Mouse (Mus musculus): Measurements from ENCODE around the gene Ski. TPM values are rescaled to one million over a fixed set of nuclear protein-coding genes. Genes with fewer than 3 reads are reported as not detected.

Gene Ski
- polyA plus RNA-seq, 1 experiment from 2014 or later: 26.8 TPM

- ATAC-seq (ENCODE audit: insufficient number of reproducible peaks, low FRiP score, low TSS enrichment, low read depth): no peak
- Histone ChIP-seq H3K4me3 (peak overlapping the region; percentile 51), H3K4me1 (peaks cover 65% of the 10 kb centered on the region), H3K9ac (peak overlapping the region; percentile 65), H3K36me3 (peaks cover 33% of the 10 kb centered on the region), H3K9me3 (no peaks in the 10 kb centered on the region), H3K4me2 (peak overlapping the region; percentile 85), H3K27ac (peak overlapping the region; percentile 95), H3K27me3 (no peaks in the 10 kb centered on the region)
- WGBS: 37% methylated on average over 12 of the region's 12 CpGs
Observed at GRCm38 (mm10) chr4:155151221-155151788, 71.1 kb downstream of the Ski start.

- peaks cover 72% of the 10 kb centered on the region for H3K4me1 ChIP-seq
- peak overlapping the region; percentile 51 for H3K4me3 ChIP-seq
- no peaks in the 10 kb centered on the region for H3K9me3 ChIP-seq
- peaks cover 24% of the 10 kb centered on the region for H3K36me3 ChIP-seq
- peak overlapping the region; percentile 65 for H3K9ac ChIP-seq
- H3K27me3 ChIP-seq: no peaks in the 10 kb centered on the region
- ATAC-seq (ENCODE audit: insufficient number of reproducible peaks, low FRiP score, low TSS enrichment, low read depth): peak; percentile 83
- WGBS: 4% methylated on average over 70 of the region's 73 CpGs
- peak overlapping the region; percentile 95 for H3K27ac ChIP-seq
- H3K4me2 ChIP-seq: peak overlapping the region; percentile 85
Observed at GRCm38 (mm10) chr4:155150276-155151113, 71.9 kb downstream of the Ski start.

- peak overlapping the region; percentile 51 for H3K4me3 ChIP-seq
- no peak overlapping the region for H3K9ac ChIP-seq
- peak overlapping the region; percentile 95 for H3K27ac ChIP-seq
- H3K9me3 ChIP-seq: no peaks in the 10 kb centered on the region
- 40% methylated on average over 6 of the region's 6 CpGs for WGBS
- no peaks in the 10 kb centered on the region for H3K27me3 ChIP-seq
- H3K4me2 ChIP-seq: peak overlapping the region; percentile 85
- peaks cover 19% of the 10 kb centered on the region for H3K36me3 ChIP-seq
- peaks cover 73% of the 10 kb centered on the region for H3K4me1 ChIP-seq
- no peak for ATAC-seq (ENCODE audit: insufficient number of reproducible peaks, low FRiP score, low TSS enrichment, low read depth)
Observed at GRCm38 (mm10) chr4:155149941-155150275, 72.5 kb downstream of the Ski start.

GRCm38 (mm10) chr4:155148910-155149698 lies 73.3 kb downstream of the Ski start:
- Histone ChIP-seq H3K9me3 (no peaks in the 10 kb centered on the region), H3K4me1 (peaks cover 80% of the 10 kb centered on the region), H3K36me3 (peaks cover 17% of the 10 kb centered on the region), H3K4me2 (no peak overlapping the region), H3K4me3 (no peak overlapping the region), H3K9ac (no peak overlapping the region), H3K27ac (peak overlapping the region; percentile 95), H3K27me3 (no peaks in the 10 kb centered on the region)
- WGBS: 49% methylated on average over 8 of the region's 8 CpGs
- no peak for ATAC-seq (ENCODE audit: insufficient number of reproducible peaks, low FRiP score, low TSS enrichment, low read depth)

GRCm38 (mm10) chr4:155148453-155148852 lies 73.9 kb downstream of the Ski start:
- peaks cover 86% of the 10 kb centered on the region for H3K4me1 ChIP-seq
- H3K36me3 ChIP-seq: peaks cover 12% of the 10 kb centered on the region
- peak overlapping the region; percentile 95; the same call in 1 of the 2 replicates for H3K27ac ChIP-seq
- no peaks in the 10 kb centered on the region for H3K27me3 ChIP-seq
- H3K9ac ChIP-seq: no peak overlapping the region
- 83% methylated on average over 4 of the region's 4 CpGs for WGBS
- no peaks in the 10 kb centered on the region for H3K9me3 ChIP-seq
- ATAC-seq (ENCODE audit: insufficient number of reproducible peaks, low FRiP score, low TSS enrichment, low read depth): no peak
- no peak overlapping the region for H3K4me3 ChIP-seq
- no peak overlapping the region for H3K4me2 ChIP-seq

- Histone ChIP-seq H3K36me3 (no peaks in the 10 kb centered on the region), H3K4me2 (no peak overlapping the region), H3K27me3 (no peaks in the 10 kb centered on the region), H3K9me3 (no peaks in the 10 kb centered on the region), H3K4me3 (no peak overlapping the region), H3K27ac (peak overlapping the region; percentile 97), H3K9ac (no peak overlapping the region), H3K4me1 (peaks cover 88% of the 10 kb centered on the region)
- ATAC-seq (ENCODE audit: insufficient number of reproducible peaks, low FRiP score, low TSS enrichment, low read depth): no peak
- WGBS: 56% methylated on average over 14 of the region's 14 CpGs
Observed at GRCm38 (mm10) chr4:155146107-155146823, 76.1 kb downstream of the Ski start.

GRCm38 (mm10) chr4:155144548-155145180 lies 77.7 kb downstream of the Ski start:
- no peaks in the 10 kb centered on the region for H3K36me3 ChIP-seq
- 23% methylated on average over 4 of the region's 4 CpGs for WGBS
- ATAC-seq (ENCODE audit: insufficient number of reproducible peaks, low FRiP score, low TSS enrichment, low read depth): no peak
- H3K9me3 ChIP-seq: no peaks in the 10 kb centered on the region
- H3K4me2 ChIP-seq: no peak overlapping the region
- H3K9ac ChIP-seq: no peak overlapping the region
- H3K27ac ChIP-seq: peak overlapping the region; percentile 97
- H3K4me1 ChIP-seq: peaks cover 88% of the 10 kb centered on the region
- no peak overlapping the region for H3K4me3 ChIP-seq
- H3K27me3 ChIP-seq: no peaks in the 10 kb centered on the region

- Histone ChIP-seq H3K27me3 (no peaks in the 10 kb centered on the region), H3K4me3 (no peak overlapping the region), H3K27ac (peak overlapping the region; percentile 97), H3K36me3 (no peaks in the 10 kb centered on the region), H3K4me1 (peaks cover 88% of the 10 kb centered on the region), H3K9me3 (no peaks in the 10 kb centered on the region), H3K4me2 (peak overlapping the region; percentile 22; the same call in 1 of the 2 replicates), H3K9ac (no peak overlapping the region)
- ATAC-seq (ENCODE audit: insufficient number of reproducible peaks, low FRiP score, low TSS enrichment, low read depth): peak; percentile 92
- 16% methylated on average over 12 of the region's 12 CpGs for WGBS
Observed at GRCm38 (mm10) chr4:155143871-155144502, 78.4 kb downstream of the Ski start.

- no peaks in the 10 kb centered on the region for H3K9me3 ChIP-seq
- H3K9ac ChIP-seq: no peak overlapping the region
- peak overlapping the region; percentile 97 for H3K27ac ChIP-seq
- WGBS: 39% methylated on average over 2 of the region's 2 CpGs
- no peak for ATAC-seq (ENCODE audit: insufficient number of reproducible peaks, low FRiP score, low TSS enrichment, low read depth)
- H3K4me3 ChIP-seq: no peak overlapping the region
- peaks cover 89% of the 10 kb centered on the region for H3K4me1 ChIP-seq
- no peaks in the 10 kb centered on the region for H3K27me3 ChIP-seq
- H3K4me2 ChIP-seq: peak overlapping the region; percentile 22; the same call in 1 of the 2 replicates
- H3K36me3 ChIP-seq: no peaks in the 10 kb centered on the region
Observed at GRCm38 (mm10) chr4:155143411-155143810, 79.0 kb downstream of the Ski start.

- ATAC-seq (ENCODE audit: insufficient number of reproducible peaks, low FRiP score, low TSS enrichment, low read depth): no peak
- H3K27ac ChIP-seq: peak overlapping the region; percentile 97
- no peak overlapping the region for H3K4me2 ChIP-seq
- H3K9ac ChIP-seq: no peak overlapping the region
- H3K4me3 ChIP-seq: no peak overlapping the region
- H3K27me3 ChIP-seq: no peaks in the 10 kb centered on the region
- H3K36me3 ChIP-seq: no peaks in the 10 kb centered on the region
- H3K4me1 ChIP-seq: peaks cover 89% of the 10 kb centered on the region
- 86% methylated on average over 5 of the region's 5 CpGs for WGBS
- no peaks in the 10 kb centered on the region for H3K9me3 ChIP-seq
Observed at GRCm38 (mm10) chr4:155142836-155143235, 79.6 kb downstream of the Ski start.
